Mouse (Mus musculus) heart, postnatal 14 days (tissue): ENCODE data around the gene Brd3os. TPM values are rescaled to one million over a fixed set of nuclear protein-coding genes. Genes with fewer than 3 reads are reported as not detected.

Experiments used
- DNase-seq, 2 experiments: peaks; one replicate each; pipeline ENCODE4 v3.0.0; 2021 to 2022
- intact Hi-C: fragments of 180-260 bp; cut with DNase I; formaldehyde crosslinking; loops from one replicate; pipeline ENCODE4 v1.15.1; 2025
- microRNA-seq, 2 experiments: library from miRNA; unstranded; fragments of <30 nt; microRNA quantifications; one replicate each; pipeline ENCODE4 v1.2.0; 2021 to 2022
- total RNA-seq, 2 experiments: library from RNA; stranded (reverse); gene quantifications; 2 replicates each; pipeline ENCODE4 v1.2.3; 2021

Gene Brd3os
- total RNA-seq, 2 experiments from 2014 or later, result 1.2 TPM

- no peak for DNase-seq
- intact Hi-C loops, result no loop called here
Measured at GRCm38 (mm10) chr2:27488362-27488761, 46.2 kb downstream of the Brd3os start.

- intact Hi-C loops, result no loop called here
Measured at GRCm38 (mm10) chr2:27490939-27491338, 48.8 kb downstream of the Brd3os start.

More at GRCm38 (mm10) chr2:27490939-27491338, 48.8 kb downstream of the Brd3os start:
- no peak for DNase-seq

Small RNAs within 50 kb of the gene (microRNA-seq; reads per million reads assigned to microRNA genes)
- gene Gm24049 (0 to 0.12 reads per million in 2 experiments), gene Mir7578 (0 reads per million in 2 experiments)

Other genes starting within 250 kb of the Brd3os start
- gene Sardh, start 194.0 kb upstream of the Brd3os start, total RNA-seq, result 10 to 100 TPM; 15.3 to 15.6 TPM
- 10 to 100 TPM; 14.4 to 15.0 TPM for gene Vav2, start 15.3 kb upstream of the Brd3os start, total RNA-seq
- gene Brd3, start 65.3 kb downstream of the Brd3os start, total RNA-seq, result 10 to 100 TPM; 39.6 to 41.3 TPM
- 10 to 100 TPM; 21.4 to 25.3 TPM for gene Wdr5, start 72.8 kb downstream of the Brd3os start, total RNA-seq
- gene Rxra, start 234.1 kb downstream of the Brd3os start, total RNA-seq, result 10 to 100 TPM; 38.8 to 42.2 TPM